Mouse (Mus musculus) ES-E14 (cell line): Measurements from ENCODE around the gene Ankrd33. TPM values are rescaled to one million over a fixed set of nuclear protein-coding genes. Genes with fewer than 3 reads are reported as not detected.

Source experiments
- DNase-seq: peaks from one replicate; pipeline ENCODE4 v3.0.0-alpha.2; 2013; ENCODE audit warnings: low read depth, low spot score
- H3K27ac ChIP-seq: 2 replicates; pipeline ENCODE4 v1.5.1; 2012; ENCODE audit warnings: low read depth, mild to moderate bottlenecking, low read length, moderate library complexity, mixed read lengths; ENCODE audit not compliant: poor library complexity, insufficient read depth, severe bottlenecking
- H3K36me3 ChIP-seq: 2 replicates; pipeline ENCODE4 v1.6.1; 2012; ENCODE audit warnings: mild to moderate bottlenecking, low read length, moderate library complexity, mixed read lengths; ENCODE audit not compliant: control insufficient read depth, poor library complexity, insufficient read depth, severe bottlenecking
- H3K4me1 ChIP-seq, 2 experiments: fragments of 150-350 bp in 1 of 2; sonication (generic) in 1 of 2; 2 replicates each; pipeline ENCODE4 v1.6.1; 2012; ENCODE audit warnings: low read length in 2 of 2, mild to moderate bottlenecking in 1 of 2, mixed read lengths in 1 of 2; ENCODE audit not compliant: control insufficient read depth in 2 of 2, insufficient read depth in 2 of 2, poor library complexity in 1 of 2
- H3K4me3 ChIP-seq, 2 experiments: fragments of 150-350 bp in 1 of 2; sonication (generic) in 1 of 2; 2 replicates each; pipeline ENCODE4 v1.5.1; 2012; ENCODE audit warnings: low read length in 2 of 2, low read depth in 1 of 2, mild to moderate bottlenecking in 1 of 2, mixed read lengths in 1 of 2; ENCODE audit not compliant: insufficient read depth in 1 of 2, poor library complexity in 1 of 2, severe bottlenecking in 1 of 2
- H3K9ac ChIP-seq: 2 replicates; pipeline ENCODE4 v1.6.1; 2012; ENCODE audit warnings: low read depth, mild to moderate bottlenecking, low read length, mixed read lengths; ENCODE audit not compliant: poor library complexity, insufficient read depth, severe bottlenecking
- H3K9me3 ChIP-seq: fragments of 150-350 bp; sonication (generic); 2 replicates; pipeline ENCODE4 v1.6.1; 2012; ENCODE audit warnings: low read depth, mild to moderate bottlenecking, low read length; ENCODE audit not compliant: control insufficient read depth, insufficient read depth
- CHD2 ChIP-seq: IDR thresholded peaks from 2 replicates; pipeline ENCODE4 v1.6.1; 2014; ENCODE audit warnings: mild to moderate bottlenecking, low read depth, low read length, inconsistent platforms
- HCFC1 ChIP-seq: IDR thresholded peaks from 2 replicates; pipeline ENCODE4 v1.6.1; 2012; ENCODE audit warnings: low read length, inconsistent platforms, borderline replicate concordance; ENCODE audit not compliant: insufficient read depth
- MAFK ChIP-seq: IDR thresholded peaks from 2 replicates; pipeline ENCODE4 v1.6.1; 2014; ENCODE audit warnings: mild to moderate bottlenecking, low read depth, low read length, inconsistent platforms; ENCODE audit not compliant: insufficient read depth
- ZC3H11A ChIP-seq: IDR thresholded peaks from 2 replicates; pipeline ENCODE4 v1.6.1; 2012; ENCODE audit warnings: low read depth, mild to moderate bottlenecking, inconsistent platforms, low read length, borderline replicate concordance
- ZNF384 ChIP-seq: IDR thresholded peaks from 2 replicates; pipeline ENCODE4 v1.6.1; 2012; ENCODE audit warnings: low read depth, low read length, inconsistent platforms
- in situ Hi-C, 2 experiments: fragments of 600-800 bp; cut with MboI; formaldehyde crosslinking; loops; one replicate each; pipeline ENCODE4 v1.15.1; 2025; ENCODE audit warnings: low sequenced_read_pairs in 2 of 2, inconsistent platforms in 1 of 2; ENCODE audit not compliant: unreplicated experiment in 2 of 2
- total RNA-seq: library from RNA; depleted of rRNA; stranded (reverse); fragments of 300-350 nt; gene quantifications from 2 replicates; pipeline ENCODE4 v1.2.3, GENCODE M21; 2012

The Ankrd33 gene
- total RNA-seq, 1 experiment: not detected

GRCm38 (mm10) chr15:101147910-101148273 is 32.3 kb downstream of the Ankrd33 start:
- DNase-seq: no peak
- Histone ChIP-seq H3K9ac (no peak overlapping the region), H3K36me3 (no peaks in the 10 kb centered on the region), H3K9me3 (no peaks in the 10 kb centered on the region), H3K4me1 (peaks cover 11 to 22% of the 10 kb centered on the region in 2 experiments; a peak in 3 of 4 replicates), H3K27ac (no peak overlapping the region), H3K4me3 (no peak overlapping the region)
- in situ Hi-C loops: no loop called here
- no peak for TF ChIP-seq HCFC1
- TF ChIP-seq CHD2: no peak
- no peak for TF ChIP-seq MAFK
- TF ChIP-seq ZNF384: no peak
- no peak for TF ChIP-seq ZC3H11A

GRCm38 (mm10) chr15:101148604-101149003 is 33.0 kb downstream of the Ankrd33 start:
- Histone ChIP-seq H3K9me3 (no peaks in the 10 kb centered on the region), H3K4me3 (no peak overlapping the region), H3K4me1 (peaks cover 11 to 19% of the 10 kb centered on the region in 2 experiments; a peak in 3 of 4 replicates), H3K36me3 (no peaks in the 10 kb centered on the region), H3K27ac (no peak overlapping the region), H3K9ac (no peak overlapping the region)
- TF ChIP-seq CHD2: no peak
- 0 out of 2 replicates have a peak, but pooled peaks have one; percentile 29 for TF ChIP-seq ZNF384
- in situ Hi-C loops: no loop called here
- no peak for DNase-seq

- no peak for DNase-seq
- TF ChIP-seq MAFK (no peak), ZC3H11A (no peak), ZNF384 (no peak), HCFC1 (no peak), CHD2 (no peak)
- Histone ChIP-seq H3K4me3 (no peak overlapping the region), H3K4me1 (peaks cover 3 to 7% of the 10 kb centered on the region in 2 experiments; a peak in 3 of 4 replicates), H3K9me3 (no peaks in the 10 kb centered on the region), H3K36me3 (no peaks in the 10 kb centered on the region), H3K27ac (no peak overlapping the region), H3K9ac (no peak overlapping the region)
- in situ Hi-C loops: no loop called here
Measured at GRCm38 (mm10) chr15:101151409-101152261, 36.1 kb downstream of the Ankrd33 start.

- Histone ChIP-seq H3K9me3 (no peaks in the 10 kb centered on the region), H3K4me3 (no peak overlapping the region), H3K36me3 (no peaks in the 10 kb centered on the region), H3K9ac (no peak overlapping the region), H3K4me1 (peaks cover 0 to 9% of the 10 kb centered on the region in 2 experiments; a peak in 3 of 4 replicates), H3K27ac (no peak overlapping the region)
- TF ChIP-seq HCFC1 (no peak), MAFK (no peak), CHD2 (no peak), ZC3H11A (no peak), ZNF384 (no peak)
- in situ Hi-C loops: no loop called here
- no peak for DNase-seq
Measured at GRCm38 (mm10) chr15:101154700-101155616, 39.4 kb downstream of the Ankrd33 start.
